Mouse (Mus musculus) G1E (cell line): Measurements from ENCODE around the gene Cdkal1. TPM values are rescaled to one million over a fixed set of nuclear protein-coding genes. Genes with fewer than 3 reads are reported as not detected.

Experiments used
- ATAC-seq: 2 replicates; pipeline ENCODE4 v1.8.0; 2016; ENCODE audit warnings: mild to moderate bottlenecking; ENCODE audit not compliant: insufficient number of reproducible peaks, poor library complexity, low FRiP score, severe bottlenecking; ENCODE audit errors: extremely low read depth
- DNase-seq: peaks from one replicate; pipeline ENCODE4 v3.0.0; 2012; ENCODE audit warnings: low spot score
- H3K27me3 ChIP-seq: 2 replicates; pipeline ENCODE4 v1.6.1; 2012; ENCODE audit warnings: mild to moderate bottlenecking, low read length, inconsistent platforms; ENCODE audit not compliant: insufficient read depth
- H3K36me3 ChIP-seq: replicated peaks from 2 replicates; pipeline ENCODE3; 2012; ENCODE audit warnings: mild to moderate bottlenecking, inconsistent platforms
- H3K4me1 ChIP-seq: 2 replicates; pipeline ENCODE4 v1.6.1; 2012; ENCODE audit warnings: low read depth, low read length, inconsistent platforms, mixed read lengths; ENCODE audit not compliant: insufficient read depth
- H3K4me3 ChIP-seq: 2 replicates; pipeline ENCODE4 v1.5.1; 2012; ENCODE audit warnings: low read depth, mild to moderate bottlenecking, inconsistent platforms, low read length, moderate library complexity, mixed read lengths
- H3K9me3 ChIP-seq: replicated peaks from 2 replicates; pipeline ENCODE4 v1.6.1; 2012; ENCODE audit warnings: inconsistent platforms
- CTCF ChIP-seq: IDR thresholded peaks from 2 replicates; pipeline ENCODE4 v1.5.1; 2012; ENCODE audit warnings: low read depth, low read length, inconsistent platforms, mixed read lengths
- GATA1 ChIP-seq: IDR thresholded peaks from 2 replicates; pipeline ENCODE4 v1.6.1; 2012; ENCODE audit warnings: borderline replicate concordance, low read length, inconsistent platforms, mixed read lengths
- GATA2 ChIP-seq: IDR thresholded peaks from 2 replicates; pipeline ENCODE4 v1.6.1; 2012; ENCODE audit warnings: low read depth, low read length, inconsistent platforms, borderline replicate concordance
- POLR2AphosphoS5 ChIP-seq: IDR thresholded peaks from 2 replicates; pipeline ENCODE4 v1.6.1; 2012; ENCODE audit warnings: low read depth, low read length, inconsistent platforms; ENCODE audit not compliant: insufficient replicate concordance
- TAL1 ChIP-seq: conservative IDR thresholded peaks from 2 replicates; pipeline ENCODE4 v1.6.1; 2012; ENCODE audit warnings: low read depth, low read length, inconsistent platforms, mixed read lengths
- polyA plus RNA-seq: library from polyadenylated mRNA; stranded (reverse); fragments of >175 nt; gene quantifications from 2 replicates; pipeline ENCODE4 v1.2.3, GENCODE M21; 2012
- total RNA-seq, 2 experiments: library from RNA; stranded (forward) in 1 of 2; stranded (reverse) in 1 of 2; fragments of 200-1000 nt in 1 of 2; fragments of >200 nt in 1 of 2; fragmentation: Nextera tagmentation in 1 of 2; gene quantifications; 2 replicates each; pipeline ENCODE4 v1.2.3; 2014 to 2017

Cdkal1 gene
- total and polyA plus RNA-seq, 3 experiments = 0.98 to 53.9 (median 35.6) TPM

DNA sequence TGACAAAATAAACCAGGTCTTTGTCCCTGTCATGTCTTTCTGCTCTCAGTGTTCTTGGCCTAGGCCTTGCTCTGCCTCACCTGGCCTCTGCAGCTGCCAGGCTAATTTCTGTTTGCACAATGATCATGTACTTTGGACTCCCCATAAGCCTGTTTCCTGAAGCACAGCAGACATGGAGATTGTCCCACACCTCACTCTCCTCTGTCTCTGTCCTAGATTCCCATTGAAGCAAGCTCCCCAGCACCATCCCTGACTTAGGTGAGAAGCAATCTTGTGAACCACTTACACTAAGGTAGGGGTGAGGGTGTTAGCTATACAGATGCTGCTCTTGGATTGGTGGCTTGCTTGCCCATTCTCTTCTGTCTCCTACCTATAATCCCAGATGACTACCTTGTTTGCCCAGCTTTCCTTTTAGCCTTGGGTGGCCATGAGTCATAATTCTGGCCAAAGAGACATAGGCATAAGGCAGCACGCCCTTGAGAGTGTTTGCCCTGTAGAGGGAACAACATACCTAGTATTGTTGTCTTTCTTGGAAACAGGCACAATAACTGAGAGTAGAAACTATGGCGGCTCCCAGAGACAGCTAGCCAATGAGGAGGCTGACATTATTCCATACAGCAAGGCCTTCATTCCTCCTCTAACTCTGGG, 692.5 kb downstream of the Cdkal1 start:
- no peak for TF ChIP-seq POLR2AphosphoS5
- no peak for TF ChIP-seq GATA1
- no peak for TF ChIP-seq GATA2
- no peak for TF ChIP-seq TAL1
- no peak for TF ChIP-seq CTCF
- DNase-seq (no peak), ATAC-seq (no peak)
- Histone ChIP-seq H3K4me3 (no peak overlapping the region), H3K9me3 (no peaks in the 10 kb centered on the region), H3K4me1 (no peaks in the 10 kb centered on the region), H3K27me3 (0 out of 2 replicates have a peak, but pooled peaks cover 3% of the 10 kb centered on the region), H3K36me3 (no peaks in the 10 kb centered on the region)

DNA sequence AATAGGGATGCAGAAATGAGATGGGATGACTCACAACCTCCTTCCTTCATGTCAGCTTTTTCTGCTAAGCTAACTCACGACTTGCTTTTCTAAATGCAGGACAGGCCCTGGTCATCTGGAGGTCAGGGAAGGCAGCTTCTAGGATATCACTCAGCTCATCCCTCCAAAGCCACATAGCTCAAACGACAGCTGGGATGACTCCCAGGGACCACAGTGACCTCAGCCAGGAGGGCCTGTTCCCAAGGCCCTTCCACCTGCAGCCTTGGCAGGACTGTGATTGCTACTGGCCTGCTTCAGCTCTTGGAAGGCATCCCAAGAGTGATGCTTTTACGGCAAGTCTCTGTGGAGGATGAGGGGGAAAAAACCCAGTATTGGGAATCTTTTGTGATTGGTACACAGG, 693.0 kb downstream of the Cdkal1 start:
- H3K27me3 ChIP-seq = peaks cover 3% of the 10 kb centered on the region; the same call in 1 of the 2 replicates
- no peaks in the 10 kb centered on the region for H3K4me1 ChIP-seq
- TF ChIP-seq GATA1 (no peak), TAL1 (no peak)
- DNase-seq (no peak), ATAC-seq (no peak)
- no peaks in the 10 kb centered on the region for H3K36me3 ChIP-seq
- H3K9me3 ChIP-seq = no peaks in the 10 kb centered on the region
- H3K4me3 ChIP-seq = no peak overlapping the region

DNA sequence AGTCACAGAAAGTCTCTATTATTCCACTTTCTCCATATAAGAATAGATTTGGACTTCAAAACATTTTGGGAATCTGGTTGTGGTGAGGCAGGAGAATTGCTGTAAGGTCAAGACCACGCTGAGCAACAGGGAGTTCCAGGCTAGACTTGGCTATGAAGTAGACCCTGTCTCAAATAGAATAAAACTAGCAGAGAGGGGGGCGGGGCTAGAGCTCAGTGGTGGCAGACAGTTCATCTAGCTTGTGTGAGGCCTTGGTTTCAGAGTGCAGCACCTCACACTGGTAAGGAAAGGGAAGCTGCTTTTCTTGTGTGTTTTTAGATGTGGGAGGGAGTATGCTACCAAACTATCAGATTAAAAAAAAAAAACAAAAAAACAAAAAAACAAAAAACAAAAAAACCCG, 694.0 kb downstream of the Cdkal1 start:
- Histone ChIP-seq H3K9me3 (no peaks in the 10 kb centered on the region), H3K4me3 (no peak overlapping the region), H3K36me3 (no peaks in the 10 kb centered on the region), H3K27me3 (no peaks in the 10 kb centered on the region; the same call in 1 of the 2 replicates), H3K4me1 (no peaks in the 10 kb centered on the region)
- TF ChIP-seq GATA1 = no peak
- TF ChIP-seq GATA2 = no peak
- no peak for TF ChIP-seq POLR2AphosphoS5
- TF ChIP-seq CTCF = no peak
- TF ChIP-seq TAL1 = no peak
- DNase-seq (no peak), ATAC-seq (no peak)

DNA sequence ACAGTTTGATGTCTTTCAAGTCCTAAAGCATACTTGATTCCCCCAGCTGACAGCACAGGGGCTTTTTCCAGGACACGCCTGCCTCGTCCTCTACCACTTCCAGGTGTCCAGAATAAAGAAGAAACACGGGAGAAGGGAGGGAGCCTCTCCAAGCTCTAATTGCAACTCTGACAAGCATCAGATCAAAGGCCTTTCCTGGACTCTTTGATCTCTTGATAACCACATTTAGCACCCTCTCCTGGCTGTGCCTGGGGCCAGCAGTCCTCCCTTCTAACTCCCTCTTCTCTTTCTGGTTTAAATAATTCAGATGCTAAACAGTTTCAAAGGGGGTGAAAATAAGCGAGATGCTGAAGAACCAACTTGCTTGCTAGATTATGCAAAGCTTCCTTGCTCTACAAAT, 698.8 kb downstream of the Cdkal1 start:
- Histone ChIP-seq H3K4me1 (no peaks in the 10 kb centered on the region), H3K4me3 (no peak overlapping the region), H3K27me3 (no peaks in the 10 kb centered on the region; the same call in 1 of the 2 replicates), H3K36me3 (no peaks in the 10 kb centered on the region), H3K9me3 (no peaks in the 10 kb centered on the region)
- no peak for ATAC-seq
- no peak for TF ChIP-seq GATA1
- no peak for TF ChIP-seq GATA2
- no peak for TF ChIP-seq POLR2AphosphoS5
- TF ChIP-seq CTCF = no peak
- TF ChIP-seq TAL1 = no peak
- no peak for DNase-seq

DNA sequence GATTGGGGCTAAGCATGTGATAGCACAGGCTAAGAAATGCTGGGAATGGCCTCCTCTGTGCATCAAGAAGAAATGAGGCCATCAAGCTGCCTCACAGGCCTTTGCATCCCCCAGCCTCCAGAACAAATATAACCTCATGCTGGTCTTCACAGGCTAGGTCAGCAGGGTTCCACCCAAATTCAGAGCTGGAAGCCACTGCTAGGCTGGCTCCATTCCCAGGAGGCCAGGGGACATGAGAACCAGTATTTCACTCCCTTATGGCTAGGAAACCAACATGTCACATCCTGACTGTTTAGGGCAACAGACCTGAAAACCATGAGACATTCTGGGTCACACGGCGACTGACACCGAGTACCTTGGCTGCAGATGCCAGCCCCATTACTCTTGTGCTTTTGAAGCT, 700.2 kb downstream of the Cdkal1 start:
- H3K9me3 ChIP-seq = no peaks in the 10 kb centered on the region
- ATAC-seq (no peak), DNase-seq (no peak)
- H3K36me3 ChIP-seq = no peaks in the 10 kb centered on the region
- H3K4me3 ChIP-seq = no peak overlapping the region
- no peaks in the 10 kb centered on the region; the same call in 1 of the 2 replicates for H3K27me3 ChIP-seq
- no peaks in the 10 kb centered on the region for H3K4me1 ChIP-seq
- TF ChIP-seq CTCF (no peak), GATA1 (no peak), GATA2 (no peak), POLR2AphosphoS5 (no peak), TAL1 (no peak)

DNA sequence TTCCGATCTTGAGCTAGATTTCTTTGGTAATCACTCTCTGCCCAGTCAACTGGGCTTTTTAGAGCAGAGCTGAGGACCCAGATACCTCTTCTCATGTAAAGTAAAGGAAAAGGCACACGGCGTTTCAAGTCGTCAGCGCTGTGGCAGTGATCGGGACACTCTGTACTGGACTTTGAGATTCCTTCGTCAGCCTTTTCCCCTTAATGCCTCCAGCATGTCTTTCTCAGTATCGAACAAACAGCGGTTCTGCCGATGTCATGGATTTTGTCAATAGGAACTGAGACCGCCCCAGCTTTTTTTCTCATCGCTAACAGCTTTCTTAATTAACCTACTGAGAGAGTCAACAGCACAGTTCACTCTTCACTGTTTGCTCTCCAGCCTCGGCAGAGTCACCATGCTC, 705.4 kb downstream of the Cdkal1 start:
- ATAC-seq = no peak
- Histone ChIP-seq H3K4me1 (no peaks in the 10 kb centered on the region), H3K27me3 (peaks cover 8% of the 10 kb centered on the region), H3K9me3 (no peaks in the 10 kb centered on the region), H3K4me3 (no peak overlapping the region), H3K36me3 (no peaks in the 10 kb centered on the region)
- no peak for DNase-seq
- TF ChIP-seq POLR2AphosphoS5 (no peak), GATA1 (no peak), GATA2 (no peak), TAL1 (no peak), CTCF (no peak)

DNA sequence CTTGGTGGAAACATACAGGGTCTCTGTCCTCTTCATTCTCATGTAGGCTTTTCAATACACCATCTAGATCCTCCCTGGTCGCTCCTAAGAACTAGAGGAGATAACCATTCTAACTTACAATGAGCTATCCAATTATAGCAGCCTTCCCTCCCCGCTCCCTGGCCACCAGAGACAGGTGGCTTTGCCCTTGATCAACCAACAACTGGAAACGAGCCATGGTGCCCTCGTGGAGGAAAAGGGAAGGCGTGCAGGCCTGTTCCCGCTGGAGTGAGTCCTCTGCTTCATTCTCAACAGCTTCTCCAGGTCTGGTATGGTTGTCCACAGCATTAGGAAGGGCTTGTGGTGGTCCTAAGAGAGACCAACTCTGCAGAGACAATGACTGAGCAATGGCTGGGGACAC, 706.1 kb downstream of the Cdkal1 start:
- no peak for DNase-seq
- Histone ChIP-seq H3K36me3 (no peaks in the 10 kb centered on the region), H3K4me1 (no peaks in the 10 kb centered on the region), H3K4me3 (no peak overlapping the region), H3K9me3 (no peaks in the 10 kb centered on the region), H3K27me3 (peaks cover 8% of the 10 kb centered on the region)
- TF ChIP-seq POLR2AphosphoS5 = no peak
- TF ChIP-seq CTCF = no peak
- no peak for TF ChIP-seq GATA1
- no peak for TF ChIP-seq GATA2
- TF ChIP-seq TAL1 = no peak
- ATAC-seq = no peak
